Mouse (Mus musculus) olfactory bulb, adult 2 months (tissue): ENCODE data around the gene Wdr3.

ENCODE experiments used
- CTCF ChIP-seq: fragments of 200-500 bp; IDR thresholded peaks from 2 replicates; pipeline ENCODE4 v1.5.1; 2012; ENCODE audit warnings: low read depth, mild to moderate bottlenecking, low read length, moderate library complexity; ENCODE audit not compliant: insufficient read depth
- POLR2A ChIP-seq: fragments of 200-500 bp; IDR thresholded peaks from 2 replicates; pipeline ENCODE4 v1.6.1; 2012; ENCODE audit warnings: mild to moderate bottlenecking, low read depth, low read length, moderate library complexity; ENCODE audit not compliant: insufficient read depth

- TF ChIP-seq POLR2A (no peak), CTCF (no peak)
Measured at GRCm38 (mm10) chr3:100194210-100194609, 32.0 kb upstream of the Wdr3 start.
